29 mouse cellular contexts compared by ENCODE assay signal in genomic region chr13:113448378-113448777, GRCm38 (mm10).
DNase-seq lines count a peak whose midpoint lies in the region; ATAC-seq and TF ChIP-seq lines count a peak whose summit lies in the region.
"Had no signal": no experiment of that assay in that cellular context is flagged by ENCODE, and none has a peak within 500 bp of the region (broad histone marks: within the 10 kb centered on the region; RNA-seq: fewer than 3 reads in every experiment).

No protein-coding gene starts in this region.

- DNase-seq in liver, embryonic 11.5 days (ENCODE audit: low spot score): no peak
- no peak for DNase-seq in liver
- no peak for DNase-seq in ES-E14 (ENCODE audit: low read depth, low spot score)
- DNase-seq in R1 (ENCODE audit: low read depth, low spot score): peak; percentile 23
- DNase-seq in left cerebral cortex, adult 8-10 months (ENCODE audit: low spot score in 2 of 2): no peak
- no peak for DNase-seq in layer of hippocampus, adult 11-12 months (ENCODE audit: low spot score)
- DNase-seq: adrenal gland, adult 8-10 months; adrenal gland, postnatal 25 days; cerebellum, adult 11-12 months; cerebellum, adult 8-10 months; cerebellum, postnatal 10 days; cerebellum, postnatal 36 days; gastrocnemius, postnatal 10 days; gastrocnemius, postnatal 36 days; heart, postnatal 10 days; heart, postnatal 36 days had no signal

- no peaks in the 10 kb centered on the region for H3K9me3 ChIP-seq in liver, embryonic 11.5 days (ENCODE audit: control insufficient read depth, low read length)
- no peaks in the 10 kb centered on the region for H3K9me3 ChIP-seq in ES-E14 (ENCODE audit: control insufficient read depth, insufficient read depth, low read depth, low read length)
- H3K9me3 ChIP-seq: embryonic facial prominence, embryonic 13.5 days; forebrain, embryonic 13.5 days; G1E; heart, embryonic 12.5 days; heart, embryonic 15.5 days; hindbrain, embryonic 10.5 days; hindbrain, embryonic 13.5 days; intestine, embryonic 15.5 days had no signal

- no peak overlapping the region for H3K4me3 ChIP-seq in liver, embryonic 11.5 days (ENCODE audit: low read depth, low read length)
- H3K4me3 ChIP-seq in ES-E14 (ENCODE audit: insufficient read depth in 1 of 2, low read depth in 1 of 2, low read length in 2 of 2, poor library complexity in 1 of 2, severe bottlenecking in 1 of 2): no peak overlapping the region
- H3K4me3 ChIP-seq: embryonic facial prominence, embryonic 13.5 days; erythroblast, embryonic 14.5 days; forebrain, embryonic 13.5 days; heart, embryonic 12.5 days; heart, embryonic 15.5 days; hindbrain, embryonic 10.5 days; hindbrain, embryonic 13.5 days; intestine, embryonic 15.5 days had no signal

- H3K4me1 ChIP-seq in liver, embryonic 11.5 days (replicated peaks; ENCODE audit: control insufficient read depth, insufficient read depth, low read length): 0 out of 2 replicates have a peak, but pooled peaks cover 3% of the 10 kb centered on the region
- H3K4me1 ChIP-seq in ES-E14 (ENCODE audit: control insufficient read depth in 2 of 2, insufficient read depth in 2 of 2, low read length in 2 of 2, poor library complexity in 1 of 2): no peaks in the 10 kb centered on the region
- H3K4me1 ChIP-seq: embryonic facial prominence, embryonic 13.5 days; forebrain, embryonic 13.5 days; heart, embryonic 15.5 days; hindbrain, embryonic 10.5 days; hindbrain, embryonic 13.5 days; intestine, embryonic 15.5 days had no signal

- no peak overlapping the region for H3K9ac ChIP-seq in liver, embryonic 11.5 days (ENCODE audit: low read depth, low read length)
- H3K9ac ChIP-seq in ES-E14 (ENCODE audit: insufficient read depth, low read depth, low read length, poor library complexity, severe bottlenecking): no peak overlapping the region
- H3K9ac ChIP-seq: embryonic facial prominence, embryonic 13.5 days; forebrain, embryonic 13.5 days; heart, embryonic 12.5 days; heart, embryonic 15.5 days; hindbrain, embryonic 13.5 days; intestine, embryonic 15.5 days had no signal

- no peak overlapping the region for H3K4me2 ChIP-seq in liver, embryonic 11.5 days
- H3K4me2 ChIP-seq: embryonic facial prominence, embryonic 13.5 days; forebrain, embryonic 13.5 days; heart, embryonic 12.5 days; heart, embryonic 15.5 days; hindbrain, embryonic 13.5 days; intestine, embryonic 15.5 days had no signal

- WGBS in liver, embryonic 11.5 days: 63% methylated on average over 1 of the region's 1 CpGs

- H3K36me3 ChIP-seq in liver, embryonic 11.5 days (ENCODE audit: control insufficient read depth, insufficient read depth, low read length): no peaks in the 10 kb centered on the region
- no peaks in the 10 kb centered on the region for H3K36me3 ChIP-seq in ES-E14 (ENCODE audit: control insufficient read depth, insufficient read depth, low read length, poor library complexity, severe bottlenecking)
- H3K36me3 ChIP-seq: embryonic facial prominence, embryonic 13.5 days; G1E; heart, embryonic 12.5 days; heart, embryonic 15.5 days; hindbrain, embryonic 10.5 days; hindbrain, embryonic 13.5 days; intestine, embryonic 15.5 days had no signal

- in situ Hi-C loops in ES-E14 (cut with MboI; ENCODE audit: low sequenced_read_pairs in 2 of 2, unreplicated experiment in 2 of 2): no loop called here

- no peaks in the 10 kb centered on the region for H3K27me3 ChIP-seq in liver, embryonic 11.5 days (replicated peaks; ENCODE audit: control insufficient read depth, insufficient read depth, low read length)
- H3K27me3 ChIP-seq: embryonic facial prominence, embryonic 13.5 days; forebrain, embryonic 13.5 days; heart, embryonic 12.5 days; heart, embryonic 15.5 days; hindbrain, embryonic 13.5 days; intestine, embryonic 15.5 days had no signal

- H3K27ac ChIP-seq in liver, embryonic 11.5 days (ENCODE audit: low read depth, low read length): no peak overlapping the region
- H3K27ac ChIP-seq in ES-E14 (ENCODE audit: insufficient read depth, low read depth, low read length, poor library complexity, severe bottlenecking): no peak overlapping the region
- H3K27ac ChIP-seq: embryonic facial prominence, embryonic 13.5 days; forebrain, embryonic 13.5 days; heart, embryonic 15.5 days; hindbrain, embryonic 10.5 days; hindbrain, embryonic 13.5 days; intestine, embryonic 15.5 days had no signal

- ATAC-seq in liver, embryonic 11.5 days (replicated peaks; ENCODE audit: low FRiP score): peak; percentile 36; the same call in 1 of the 2 replicates
- ATAC-seq: activated CD4-positive, CD25-positive, alpha-beta regulatory T cell, adult 4 months; CD4-positive, CD25-positive, alpha-beta regulatory T cell, adult 4 months; forebrain, embryonic 13.5 days; forebrain, embryonic 16.5 days; hindbrain, embryonic 16.5 days; intestine, embryonic 15.5 days had no signal

TF ChIP-seq in ES-E14, 5 proteins besides CTCF, POLR2A, EP300 and RAD21:
- TF ChIP-seq MAFK (IDR thresholded peaks at IDR 0.05; ENCODE audit: insufficient read depth, low read depth, low read length): no peak
- peak; percentile 91 for TF ChIP-seq ZNF384 (IDR thresholded peaks at IDR 0.05; ENCODE audit: low read depth, low read length)
- no peak for TF ChIP-seq CHD2 (IDR thresholded peaks at IDR 0.05; ENCODE audit: low read depth, low read length)
- TF ChIP-seq ZC3H11A (IDR thresholded peaks at IDR 0.05; ENCODE audit: borderline replicate concordance, low read depth, low read length): no peak
TF ChIP-seq in ES-E14: peak in this region for 1.
